Mouse (Mus musculus) liver, embryonic 11.5 days (tissue): ENCODE results near the gene Hjurp. TPM values are rescaled to one million over a fixed set of nuclear protein-coding genes. Genes with fewer than 3 reads are reported as not detected.

Experiments used
- ATAC-seq: fragments of 200-750 bp; cut with Nextera tagmentation; replicated peaks from 2 replicates; pipeline ENCODE4 v1.8.0; 2017; ENCODE audit warnings: moderate number of reproducible peaks, mild to moderate bottlenecking, moderate TSS enrichment, moderate library complexity; ENCODE audit not compliant: low FRiP score
- DNase-seq: peaks from one replicate; pipeline ENCODE4 v3.0.0-alpha.2; 2017; ENCODE audit warnings: low spot score
- H3K27ac ChIP-seq: fragments of 300-500 bp; sonication (generic); 2 replicates; pipeline ENCODE4 v1.5.1; 2014; ENCODE audit warnings: mild to moderate bottlenecking, low read depth, low read length, control low read depth
- H3K27me3 ChIP-seq: fragments of 300-500 bp; sonication (generic); replicated peaks from 2 replicates; pipeline ENCODE4 v1.6.1; 2014; ENCODE audit warnings: low read length, mixed read lengths; ENCODE audit not compliant: control insufficient read depth, insufficient read depth
- H3K36me3 ChIP-seq: fragments of 300-500 bp; sonication (generic); 2 replicates; pipeline ENCODE4 v1.6.1; 2014; ENCODE audit warnings: mild to moderate bottlenecking, low read length, moderate library complexity, mixed read lengths; ENCODE audit not compliant: control insufficient read depth, insufficient read depth
- H3K4me1 ChIP-seq: fragments of 300-500 bp; sonication (generic); replicated peaks from 2 replicates; pipeline ENCODE4 v1.6.1; 2014; ENCODE audit warnings: low read length, mixed read lengths; ENCODE audit not compliant: control insufficient read depth, insufficient read depth
- H3K4me2 ChIP-seq: fragments of 300-500 bp; sonication (generic); 2 replicates; pipeline ENCODE4 v1.6.1; 2014; ENCODE audit warnings: mild to moderate bottlenecking, control low read depth, moderate library complexity
- H3K4me3 ChIP-seq: fragments of 300-500 bp; sonication (generic); 2 replicates; pipeline ENCODE4 v1.5.1; 2014; ENCODE audit warnings: low read depth, low read length, control low read depth
- H3K9ac ChIP-seq: fragments of 300-500 bp; sonication (generic); 2 replicates; pipeline ENCODE4 v1.6.1; 2014; ENCODE audit warnings: low read depth, low read length, control low read depth
- H3K9me3 ChIP-seq: fragments of 300-500 bp; sonication (generic); 2 replicates; pipeline ENCODE4 v1.6.1; 2016; ENCODE audit warnings: low read length, inconsistent platforms, mixed read lengths; ENCODE audit not compliant: control insufficient read depth
- WGBS: fragments of 180-500 bp; shearing (Covaris S2); extraction: QIAGEN DNeasy Blood & Tissue Kit; methylation state at CpG from one replicate; pipeline ENCODE4 v1.1.7; 2014; 5-methylcytosine and 5-hydroxymethylcytosine counted together
- polyA plus RNA-seq: library from polyadenylated mRNA; unstranded; fragments of >200 nt; fragmentation: Nextera tagmentation; extraction: Ambion mirVana; gene quantifications from 2 replicates; pipeline ENCODE4 v1.2.1, GENCODE M21; 2014

Hjurp gene
- polyA plus RNA-seq, 1 experiment from 2014 or later, result 168 TPM

DNA sequence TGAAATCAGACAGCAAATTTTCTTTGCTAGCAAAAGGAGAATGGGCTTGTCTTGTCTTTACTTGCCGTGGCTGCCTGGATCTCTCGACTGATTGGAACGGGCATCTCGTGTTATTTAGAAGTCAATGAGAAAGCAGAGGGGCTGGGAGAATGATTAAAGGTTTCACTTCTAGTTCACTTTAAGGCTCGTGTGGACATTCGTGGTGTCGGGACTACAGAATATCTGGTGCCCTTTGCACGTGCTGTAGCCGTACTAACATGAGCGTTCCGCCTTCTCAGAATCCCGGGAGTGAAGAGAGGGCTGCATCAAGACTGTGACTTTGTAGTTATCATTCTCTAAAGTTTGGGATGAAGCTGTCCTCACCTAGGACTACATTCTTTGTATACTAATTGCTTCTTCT is 29.7 kb upstream of the Hjurp start:
- DNase-seq, result no peak
- Histone ChIP-seq H3K4me1 (no peaks in the 10 kb centered on the region), H3K36me3 (no peaks in the 10 kb centered on the region), H3K27ac (no peak overlapping the region), H3K9me3 (peaks cover 67% of the 10 kb centered on the region), H3K4me3 (no peak overlapping the region), H3K4me2 (no peak overlapping the region), H3K27me3 (no peaks in the 10 kb centered on the region), H3K9ac (no peak overlapping the region)
- ATAC-seq, result no peak
- 64% methylated on average over 12 of the region's 12 CpGs for WGBS

DNA sequence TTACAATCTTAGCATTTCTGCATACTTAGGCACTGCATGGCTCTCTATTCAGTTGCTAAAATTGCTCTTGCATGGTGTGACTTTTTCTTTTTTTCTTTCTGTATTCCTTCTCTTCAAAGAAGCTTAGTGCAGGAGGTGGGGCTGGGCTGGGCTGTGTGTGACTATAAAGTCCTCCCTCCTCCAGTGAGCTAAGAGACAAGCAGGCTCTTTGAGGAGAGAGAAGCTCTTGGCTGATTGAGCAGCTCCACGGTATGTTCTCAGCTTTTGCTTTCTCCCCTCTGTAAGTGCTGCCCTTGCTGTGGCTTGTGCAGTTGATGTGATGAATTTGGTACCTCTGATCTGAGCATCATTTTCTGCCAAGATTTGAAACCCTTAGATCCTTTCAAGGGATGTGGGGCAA is 29.1 kb upstream of the Hjurp start:
- no peak for DNase-seq
- Histone ChIP-seq H3K36me3 (no peaks in the 10 kb centered on the region), H3K4me3 (no peak overlapping the region), H3K9ac (no peak overlapping the region), H3K27ac (no peak overlapping the region), H3K4me1 (no peaks in the 10 kb centered on the region), H3K27me3 (no peaks in the 10 kb centered on the region), H3K4me2 (no peak overlapping the region), H3K9me3 (peaks cover 69% of the 10 kb centered on the region)
- no peak; the same call in 1 of the 2 replicates for ATAC-seq
- 61% methylated on average over 1 of the region's 1 CpGs for WGBS

DNA sequence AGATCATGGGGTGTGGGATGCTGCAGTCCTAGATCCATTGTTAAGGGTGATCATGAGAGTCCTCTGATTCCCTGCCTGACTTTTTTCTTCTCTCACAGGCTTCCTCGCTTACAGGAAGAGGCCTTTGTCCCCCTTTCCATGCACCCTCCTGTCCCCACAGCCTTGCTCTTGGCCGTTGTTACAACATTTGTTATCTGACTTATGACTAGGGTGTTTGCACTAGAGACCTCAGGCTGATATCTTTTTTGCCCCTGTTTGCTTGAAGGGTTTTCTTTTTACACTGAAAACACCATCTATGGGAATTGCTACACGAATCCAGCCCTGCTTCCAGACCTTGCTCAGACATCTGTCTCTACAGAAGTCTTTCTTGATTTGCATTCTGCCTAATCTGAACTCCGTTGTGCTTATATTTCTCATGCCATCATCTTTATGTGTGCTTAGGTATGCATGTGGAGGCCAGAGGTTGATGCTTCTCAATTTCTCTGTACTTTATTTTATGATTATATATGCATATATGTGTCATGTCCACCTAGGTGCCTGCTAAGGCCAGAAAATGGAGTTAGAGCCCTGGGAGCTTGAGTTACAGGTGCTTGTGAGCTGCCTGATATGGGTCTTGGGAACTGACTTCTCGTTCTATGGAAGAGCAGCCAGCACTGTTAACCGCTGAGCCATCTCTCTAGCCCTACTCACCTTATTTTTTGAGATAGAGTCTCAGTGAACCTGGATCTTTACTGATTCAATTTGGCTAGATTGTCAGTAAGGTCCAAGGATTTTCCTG is 27.8 kb upstream of the Hjurp start:
- DNase-seq (peak; percentile 32), ATAC-seq (no peak)
- H3K36me3 ChIP-seq, result no peaks in the 10 kb centered on the region
- no peak overlapping the region for H3K9ac ChIP-seq
- no peaks in the 10 kb centered on the region for H3K27me3 ChIP-seq
- no peak overlapping the region for H3K4me3 ChIP-seq
- H3K4me1 ChIP-seq, result no peaks in the 10 kb centered on the region
- H3K4me2 ChIP-seq, result no peak overlapping the region
- no peak overlapping the region for H3K27ac ChIP-seq
- 42% methylated on average over 6 of the region's 6 CpGs for WGBS
- peaks cover 78% of the 10 kb centered on the region for H3K9me3 ChIP-seq

DNA sequence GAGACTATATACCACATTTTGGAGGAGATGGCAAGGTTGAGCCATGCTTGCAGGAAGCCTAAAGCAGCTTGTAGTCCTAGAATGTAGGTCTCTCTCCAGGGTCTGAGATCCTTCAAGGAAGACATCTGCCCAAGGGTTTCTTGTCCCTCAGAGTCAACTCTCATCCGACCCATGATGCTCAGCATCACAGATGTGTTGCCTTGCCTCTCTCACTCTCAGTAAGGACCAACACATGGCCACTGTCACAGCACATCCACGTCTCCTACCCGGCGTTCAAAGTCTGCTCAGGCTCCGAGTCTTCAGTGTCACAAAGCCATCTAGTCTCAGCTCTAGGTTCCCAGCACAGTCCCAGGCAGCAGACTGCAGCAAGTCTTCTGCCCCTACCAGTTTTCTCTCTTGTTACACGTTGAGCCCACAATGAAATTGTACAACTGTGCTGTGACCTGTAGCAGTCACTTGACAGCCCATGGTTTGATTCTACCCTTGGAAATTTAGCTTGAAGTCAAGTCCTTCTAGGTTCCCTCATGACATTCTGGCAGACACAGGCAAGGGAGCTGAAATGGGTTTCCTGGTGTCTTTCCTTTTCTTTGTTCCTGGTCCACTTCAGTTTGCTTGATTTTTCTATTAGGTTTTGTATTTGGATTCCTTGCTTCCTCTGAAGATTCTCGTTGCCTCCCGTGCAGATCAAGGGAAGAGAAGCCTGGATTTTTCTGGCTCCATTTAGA is 27.0 kb upstream of the Hjurp start:
- no peak for ATAC-seq
- 57% methylated on average over 8 of the region's 8 CpGs for WGBS
- 0 out of 2 replicates have a peak, but pooled peaks cover 2% of the 10 kb centered on the region for H3K36me3 ChIP-seq
- H3K27me3 ChIP-seq, result no peaks in the 10 kb centered on the region
- no peak overlapping the region for H3K9ac ChIP-seq
- no peak overlapping the region for H3K4me2 ChIP-seq
- DNase-seq, result peak; percentile 40
- no peaks in the 10 kb centered on the region for H3K4me1 ChIP-seq
- peaks cover 79% of the 10 kb centered on the region for H3K9me3 ChIP-seq
- no peak overlapping the region for H3K27ac ChIP-seq
- H3K4me3 ChIP-seq, result no peak overlapping the region

DNA sequence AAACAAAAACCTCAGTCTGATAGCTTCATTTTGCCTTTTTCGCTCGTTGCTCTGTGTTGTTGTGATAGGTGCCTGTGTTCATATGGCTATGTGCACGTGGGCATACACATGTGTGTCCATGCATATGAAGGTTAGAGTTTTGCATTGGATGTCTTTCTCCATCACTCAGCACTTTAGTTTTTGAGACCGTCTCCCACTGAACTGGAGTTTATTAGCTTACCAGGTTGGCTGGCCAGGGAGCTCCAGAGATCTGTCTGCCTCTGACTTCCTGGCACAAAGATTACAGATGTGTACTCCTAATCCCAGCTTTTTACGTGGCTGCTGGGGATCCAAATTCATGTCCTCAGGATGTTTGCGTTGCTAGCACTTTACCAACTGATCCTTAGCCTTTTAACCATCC is 26.3 kb upstream of the Hjurp start:
- Histone ChIP-seq H3K4me1 (no peaks in the 10 kb centered on the region), H3K27me3 (no peaks in the 10 kb centered on the region), H3K27ac (no peak overlapping the region), H3K36me3 (0 out of 2 replicates have a peak, but pooled peaks cover 2% of the 10 kb centered on the region), H3K9ac (no peak overlapping the region), H3K4me2 (no peak overlapping the region), H3K4me3 (no peak overlapping the region), H3K9me3 (peaks cover 79% of the 10 kb centered on the region)
- DNase-seq, result peak; percentile 32
- 57% methylated on average over 6 of the region's 6 CpGs for WGBS
- no peak for ATAC-seq

DNA sequence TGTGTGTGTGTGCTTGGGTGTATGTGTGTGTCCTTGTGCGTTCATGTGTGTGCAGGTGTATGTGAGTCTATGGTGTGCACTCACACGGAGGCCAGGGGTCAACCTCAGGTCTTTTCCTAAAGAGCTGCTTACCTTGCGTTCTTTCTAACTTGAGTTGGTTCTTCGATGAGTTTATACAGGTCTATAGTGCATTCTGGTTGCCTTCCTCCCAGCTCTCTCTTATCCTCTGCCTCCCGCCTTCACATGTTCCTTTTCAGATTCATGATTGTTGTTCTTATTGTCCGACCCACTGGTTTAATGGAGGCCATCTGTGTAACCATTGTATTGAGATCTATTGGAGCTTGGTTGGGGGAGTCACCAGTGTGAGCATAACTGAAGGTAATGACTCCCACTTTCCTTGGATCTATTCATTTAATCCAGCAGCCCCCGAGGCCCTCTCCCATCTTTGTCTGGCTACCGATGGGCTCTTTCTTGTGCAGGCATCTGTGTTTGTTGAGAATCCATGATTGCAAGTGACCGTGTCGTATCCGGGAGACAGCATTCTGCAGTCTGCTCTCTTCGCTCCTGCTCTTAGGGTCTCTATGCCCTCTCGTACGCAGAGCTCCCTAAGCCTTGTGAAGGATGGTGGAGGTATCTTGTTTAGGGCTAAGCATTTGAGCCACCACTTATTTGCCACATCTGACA is 24.8 kb upstream of the Hjurp start:
- H3K27ac ChIP-seq, result no peak overlapping the region
- H3K9ac ChIP-seq, result no peak overlapping the region
- no peak overlapping the region for H3K4me3 ChIP-seq
- ATAC-seq (no peak; the same call in 1 of the 2 replicates), DNase-seq (peak; percentile 33)
- 62% methylated on average over 14 of the region's 14 CpGs for WGBS
- H3K36me3 ChIP-seq, result 0 out of 2 replicates have a peak, but pooled peaks cover 2% of the 10 kb centered on the region
- H3K27me3 ChIP-seq, result no peaks in the 10 kb centered on the region
- H3K4me1 ChIP-seq, result no peaks in the 10 kb centered on the region
- H3K4me2 ChIP-seq, result no peak overlapping the region
- peaks cover 79% of the 10 kb centered on the region for H3K9me3 ChIP-seq

DNA sequence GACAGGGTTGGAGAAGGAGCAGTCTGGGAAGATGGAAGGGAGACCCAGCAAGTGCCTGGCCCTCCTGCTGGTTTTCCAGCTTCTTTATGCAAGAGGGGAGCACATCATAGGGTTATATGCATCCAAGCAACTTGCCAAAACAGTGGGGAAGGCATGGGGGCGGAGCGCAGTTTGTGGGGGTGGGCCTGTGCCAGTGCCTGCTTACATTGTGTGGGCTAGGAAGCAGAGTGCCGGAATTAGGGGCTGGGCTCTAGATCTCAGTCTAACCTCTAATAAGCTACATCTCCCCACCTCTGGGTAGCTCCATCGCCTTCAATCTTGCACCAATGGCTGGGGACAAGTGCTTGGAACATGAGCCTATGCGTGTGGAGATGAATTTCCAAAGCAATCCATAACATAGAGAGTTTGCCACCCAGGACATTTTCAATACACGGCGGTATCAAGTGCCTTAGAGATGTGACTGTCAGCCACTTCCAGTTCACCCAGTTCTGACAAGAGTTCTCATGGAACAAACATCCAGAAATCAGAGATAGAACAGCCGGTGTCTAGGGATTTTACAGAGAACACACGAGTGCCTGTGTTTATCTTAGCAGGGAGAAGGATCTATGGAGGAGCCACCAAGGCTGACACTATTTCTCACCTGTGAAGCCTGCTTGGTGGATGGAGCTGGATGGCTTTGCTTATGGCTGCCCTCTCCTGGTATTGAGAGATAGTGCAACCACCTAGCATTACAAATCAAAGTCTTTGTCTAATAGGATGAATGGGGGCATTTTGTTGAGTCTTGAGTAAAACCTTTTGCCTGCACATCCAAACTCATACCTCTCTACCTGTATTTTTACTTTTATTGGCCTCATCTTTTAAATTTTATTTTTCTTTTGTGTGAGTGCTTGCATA is 23.9 kb upstream of the Hjurp start:
- ATAC-seq (no peak), DNase-seq (peak; percentile 33)
- H3K4me3 ChIP-seq, result no peak overlapping the region
- peaks cover 74% of the 10 kb centered on the region for H3K9me3 ChIP-seq
- H3K4me2 ChIP-seq, result no peak overlapping the region
- H3K9ac ChIP-seq, result no peak overlapping the region
- H3K36me3 ChIP-seq, result 0 out of 2 replicates have a peak, but pooled peaks cover 2% of the 10 kb centered on the region
- 61% methylated on average over 9 of the region's 9 CpGs for WGBS
- H3K27ac ChIP-seq, result no peak overlapping the region
- H3K27me3 ChIP-seq, result no peaks in the 10 kb centered on the region
- H3K4me1 ChIP-seq, result no peaks in the 10 kb centered on the region
